Mouse (Mus musculus) granulocyte monocyte progenitor cell, adult 5-6 weeks (primary cell): ENCODE results near the gene Scg5. TPM values are rescaled to one million over a fixed set of nuclear protein-coding genes. Genes with fewer than 3 reads are reported as not detected.

Experiments
- ATAC-seq: replicated peaks from 2 replicates; pipeline ENCODE4 v1.8.0; 2016; ENCODE audit warnings: mild to moderate bottlenecking, moderate TSS enrichment, inconsistent platforms; ENCODE audit not compliant: poor library complexity, severe bottlenecking
- total RNA-seq, 2 experiments: library from RNA; stranded (forward) in 1 of 2; stranded (reverse) in 1 of 2; fragments of 200-712, 200-1000 nt in 1 of 2; fragments of >200 nt in 1 of 2; fragmentation: Nextera tagmentation in 1 of 2; gene quantifications; 2 replicates each; pipeline ENCODE4 v1.2.3; 2014 to 2017

The Scg5 gene
- total RNA-seq, 2 experiments from 2014 or later = not detected

- peak; percentile 69 for ATAC-seq
Measured at GRCm38 (mm10) chr2:113807640-113808039, 21.3 kb downstream of the Scg5 start.

GRCm38 (mm10) chr2:113806851-113807577 lies 21.9 kb downstream of the Scg5 start:
- ATAC-seq = no peak

- ATAC-seq = no peak
Measured at GRCm38 (mm10) chr2:113805765-113806164, 23.2 kb downstream of the Scg5 start.

GRCm38 (mm10) chr2:113803753-113804152 lies 25.2 kb downstream of the Scg5 start:
- no peak for ATAC-seq

GRCm38 (mm10) chr2:113800846-113801245 lies 28.1 kb downstream of the Scg5 start:
- ATAC-seq = no peak

- no peak for ATAC-seq
Measured at GRCm38 (mm10) chr2:113798605-113799004, 30.3 kb downstream of the Scg5 start.

GRCm38 (mm10) chr2:113795186-113795585 lies 33.7 kb downstream of the Scg5 start:
- no peak for ATAC-seq

- ATAC-seq = no peak
Measured at GRCm38 (mm10) chr2:113793521-113793920, 35.4 kb downstream of the Scg5 start.

GRCm38 (mm10) chr2:113788821-113789387 lies 40.0 kb downstream of the Scg5 start:
- ATAC-seq = no peak

GRCm38 (mm10) chr2:113787882-113788281 lies 41.0 kb downstream of the Scg5 start:
- ATAC-seq = no peak

- ATAC-seq = no peak
Measured at GRCm38 (mm10) chr2:113784851-113785250, 44.1 kb downstream of the Scg5 start.

GRCm38 (mm10) chr2:113781521-113781920 lies 47.4 kb downstream of the Scg5 start:
- no peak for ATAC-seq

GRCm38 (mm10) chr2:113781107-113781506 lies 47.8 kb downstream of the Scg5 start:
- no peak for ATAC-seq

- no peak for ATAC-seq
Measured at GRCm38 (mm10) chr2:113779336-113779735, 49.6 kb downstream of the Scg5 start.

- no peak for ATAC-seq
Measured at GRCm38 (mm10) chr2:113778036-113778435, 50.9 kb downstream of the Scg5 start.

GRCm38 (mm10) chr2:113776297-113776696 lies 52.6 kb downstream of the Scg5 start:
- ATAC-seq = no peak

- no peak for ATAC-seq
Measured at GRCm38 (mm10) chr2:113774150-113774805, 54.6 kb downstream of the Scg5 start.

GRCm38 (mm10) chr2:113768541-113769303 lies 60.2 kb downstream of the Scg5 start:
- no peak for ATAC-seq

- ATAC-seq = no peak
Measured at GRCm38 (mm10) chr2:113765885-113766284, 63.0 kb downstream of the Scg5 start.

- no peak for ATAC-seq
Measured at GRCm38 (mm10) chr2:113764968-113765367, 64.0 kb downstream of the Scg5 start.
